Mouse (Mus musculus): Measurements from ENCODE around the gene Slc39a11. TPM values are rescaled to one million over a fixed set of nuclear protein-coding genes. Genes with fewer than 3 reads are reported as not detected.
A peak's percentile ranks its signal among the peaks of the same experiment; 100 is the strongest.

Slc39a11 gene
- total and polyA plus RNA-seq, 2 experiments from 2014 or later, result 40.4 to 62.5 TPM

DNA sequence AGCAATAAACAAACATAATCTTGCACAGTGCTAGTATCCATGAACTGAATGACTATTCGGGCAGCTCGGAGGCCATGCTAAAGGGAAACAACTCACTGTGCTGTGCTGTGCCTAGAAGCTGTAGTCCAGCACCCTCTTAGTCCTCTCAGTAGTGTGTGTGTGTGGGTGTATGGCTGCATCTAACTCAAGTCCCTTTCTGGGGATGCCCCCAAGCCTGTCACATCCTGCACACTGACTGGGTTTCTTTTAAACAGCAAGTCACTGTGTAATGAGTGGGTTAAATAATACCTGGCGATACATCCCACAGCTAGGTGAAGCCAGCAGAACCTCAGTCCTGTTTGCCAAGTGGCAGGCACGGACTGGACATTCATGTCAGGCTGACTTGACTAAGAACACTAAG, 8.9 kb upstream of the Slc39a11 start:
- Histone ChIP-seq H3K4me2 (ENCODE audit: low read depth, low read length, poor library complexity, severe bottlenecking) (no peak overlapping the region), H3K9ac (replicated peaks; ENCODE audit: low read length, poor library complexity, severe bottlenecking) (no peak overlapping the region), H3K27me3 (ENCODE audit: insufficient read depth, low read length) (no peaks in the 10 kb centered on the region), H3K9me3 (ENCODE audit: low read length) (no peaks in the 10 kb centered on the region), H3K4me3 (ENCODE audit: low read depth, low read length) (no peak overlapping the region), H3K36me3 (ENCODE audit: insufficient read depth, low read length) (peaks cover 74% of the 10 kb centered on the region), H3K4me1 (ENCODE audit: insufficient read depth, low read length) (no peaks in the 10 kb centered on the region), H3K27ac (ENCODE audit: low read depth, low read length) (no peak overlapping the region)
- 93% methylated on average over 4 of the region's 4 CpGs for WGBS
- ATAC-seq (ENCODE audit: low FRiP score), result no peak
- DNase-seq (ENCODE audit: low spot score), result no peak
- TF ChIP-seq CTCF (IDR thresholded peaks at IDR 0.05), result no peak

DNA sequence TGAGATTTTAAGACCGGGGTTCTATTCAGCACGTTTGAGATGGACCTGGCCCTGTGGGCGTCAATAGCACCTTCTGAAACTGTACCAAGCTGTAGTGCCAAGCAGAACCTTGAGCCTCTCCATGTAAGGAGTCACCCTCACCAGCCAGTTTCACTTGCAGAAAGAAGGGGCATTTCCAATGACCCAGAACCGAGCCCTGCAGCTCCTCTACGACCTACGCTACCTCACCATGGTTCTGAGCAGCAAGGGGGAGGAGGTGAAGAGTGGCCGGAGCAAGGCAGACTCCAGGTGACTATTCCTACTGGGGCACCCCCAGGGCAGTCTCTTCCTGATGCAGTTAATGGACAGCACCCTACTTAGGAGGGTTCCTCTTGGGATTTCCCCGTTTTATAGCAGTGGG, 8.4 kb upstream of the Slc39a11 start:
- no peak for DNase-seq (ENCODE audit: low spot score)
- TF ChIP-seq CTCF (IDR thresholded peaks at IDR 0.05), result no peak
- ATAC-seq (ENCODE audit: low FRiP score), result no peak
- Histone ChIP-seq H3K36me3 (ENCODE audit: insufficient read depth, low read length) (peaks cover 74% of the 10 kb centered on the region), H3K9me3 (ENCODE audit: low read length) (no peaks in the 10 kb centered on the region), H3K9ac (replicated peaks; ENCODE audit: low read length, poor library complexity, severe bottlenecking) (no peak overlapping the region), H3K4me2 (ENCODE audit: low read depth, low read length, poor library complexity, severe bottlenecking) (no peak overlapping the region), H3K4me3 (ENCODE audit: low read depth, low read length) (no peak overlapping the region), H3K27me3 (ENCODE audit: insufficient read depth, low read length) (no peaks in the 10 kb centered on the region), H3K27ac (ENCODE audit: low read depth, low read length) (no peak overlapping the region), H3K4me1 (ENCODE audit: insufficient read depth, low read length) (no peaks in the 10 kb centered on the region)
- WGBS, result 87% methylated on average over 8 of the region's 8 CpGs

DNA sequence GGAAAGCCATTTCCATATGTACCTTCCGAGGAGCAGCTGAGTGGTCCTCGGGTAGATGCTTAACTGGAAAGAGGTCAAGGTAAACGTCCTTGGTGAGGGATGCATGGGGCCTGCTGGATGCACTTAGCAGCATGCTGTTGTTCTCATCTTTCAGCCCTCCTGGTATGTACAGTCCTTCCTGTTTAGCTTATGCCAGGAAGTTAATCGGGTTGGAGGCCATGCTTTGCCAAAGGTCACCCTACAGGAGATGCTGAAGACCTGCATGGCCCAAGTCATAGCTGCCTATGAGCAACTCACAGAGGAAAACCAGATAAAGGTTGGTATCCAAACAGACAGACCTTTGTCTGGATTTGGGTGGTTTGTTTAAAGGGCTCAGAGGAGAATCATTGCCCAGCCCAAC, 7.3 kb upstream of the Slc39a11 start:
- Histone ChIP-seq H3K27ac (ENCODE audit: low read depth, low read length) (no peak overlapping the region), H3K4me1 (ENCODE audit: insufficient read depth, low read length) (no peaks in the 10 kb centered on the region), H3K9ac (replicated peaks; ENCODE audit: low read length, poor library complexity, severe bottlenecking) (no peak overlapping the region), H3K4me2 (ENCODE audit: low read depth, low read length, poor library complexity, severe bottlenecking) (no peak overlapping the region), H3K4me3 (ENCODE audit: low read depth, low read length) (no peak overlapping the region), H3K27me3 (ENCODE audit: insufficient read depth, low read length) (no peaks in the 10 kb centered on the region), H3K36me3 (ENCODE audit: insufficient read depth, low read length) (peaks cover 82% of the 10 kb centered on the region), H3K9me3 (ENCODE audit: low read length) (no peaks in the 10 kb centered on the region)
- WGBS, result 83% methylated on average over 4 of the region's 4 CpGs
- TF ChIP-seq CTCF (IDR thresholded peaks at IDR 0.05), result no peak
- ATAC-seq (ENCODE audit: low FRiP score) (no peak), DNase-seq (ENCODE audit: low spot score) (no peak)

DNA sequence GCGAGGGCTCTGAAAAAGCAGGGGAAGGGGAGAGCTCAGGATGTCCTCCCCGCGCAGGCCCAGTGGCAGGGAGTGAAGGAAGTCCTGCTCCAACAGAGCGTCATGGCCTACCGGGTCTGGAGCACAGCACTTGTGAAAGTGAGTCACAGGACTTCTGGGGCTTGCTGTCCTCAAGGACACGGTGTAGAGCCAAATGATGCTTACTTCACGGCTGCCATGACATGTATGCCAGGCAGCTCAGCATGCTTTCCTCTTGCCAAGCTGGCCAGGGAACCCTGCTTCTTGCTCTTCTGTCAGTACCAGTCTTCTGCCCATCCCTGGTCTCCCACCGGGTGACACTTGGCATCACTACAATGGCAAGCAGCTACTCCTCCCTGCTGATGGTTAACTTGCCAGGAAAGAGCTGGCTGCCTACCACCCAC, 6.6 kb upstream of the Slc39a11 start:
- H3K27ac ChIP-seq (ENCODE audit: low read depth, low read length), result no peak overlapping the region
- DNase-seq (ENCODE audit: low spot score) (peak; percentile 79), ATAC-seq (ENCODE audit: low FRiP score) (peak; percentile 20; the same call in 1 of the 2 replicates)
- no peaks in the 10 kb centered on the region for H3K27me3 ChIP-seq (ENCODE audit: insufficient read depth, low read length)
- H3K4me2 ChIP-seq (ENCODE audit: low read depth, low read length, poor library complexity, severe bottlenecking), result no peak overlapping the region
- peaks cover 81% of the 10 kb centered on the region for H3K36me3 ChIP-seq (ENCODE audit: insufficient read depth, low read length)
- H3K4me3 ChIP-seq (ENCODE audit: low read depth, low read length), result no peak overlapping the region
- 80% methylated on average over 8 of the region's 8 CpGs for WGBS
- no peak for TF ChIP-seq CTCF (IDR thresholded peaks at IDR 0.05)
- H3K9ac ChIP-seq (replicated peaks; ENCODE audit: low read length, poor library complexity, severe bottlenecking), result no peak overlapping the region
- no peaks in the 10 kb centered on the region for H3K9me3 ChIP-seq (ENCODE audit: low read length)
- H3K4me1 ChIP-seq (ENCODE audit: insufficient read depth, low read length), result no peaks in the 10 kb centered on the region

DNA sequence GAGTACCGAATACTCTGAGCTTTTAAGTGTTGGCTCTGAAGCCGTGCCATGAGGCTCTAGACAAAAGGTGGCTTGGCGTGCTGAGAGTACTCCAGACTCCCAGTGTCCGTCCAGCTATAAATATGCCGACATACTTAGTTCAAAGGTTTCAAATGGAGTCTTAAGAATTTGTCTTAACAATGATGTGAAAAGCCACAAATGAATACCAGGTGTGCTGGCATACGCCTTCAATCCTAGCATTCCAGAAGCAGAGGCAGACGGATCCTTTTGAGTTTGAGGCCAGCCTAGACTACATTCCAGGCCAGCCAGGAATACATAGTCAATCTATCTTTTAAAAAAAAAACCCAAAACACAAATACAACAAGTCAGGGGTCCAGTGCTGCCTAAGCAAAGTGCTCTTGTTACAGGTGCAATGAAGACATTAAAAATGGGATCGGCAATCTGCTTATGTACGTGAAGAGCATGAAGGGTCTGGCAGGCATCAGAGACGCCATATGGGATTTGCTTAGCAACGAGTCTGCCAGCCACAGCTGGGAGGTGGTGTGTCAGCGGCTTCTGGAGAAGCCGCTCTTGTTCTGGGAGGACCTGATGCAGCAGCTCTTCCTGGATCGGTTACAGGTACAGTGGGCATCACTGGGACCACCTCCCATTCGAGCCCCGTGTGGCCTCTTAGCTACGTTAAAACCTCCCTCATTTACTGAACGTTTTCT, 4.8 kb upstream of the Slc39a11 start:
- no peak overlapping the region for H3K4me2 ChIP-seq (ENCODE audit: low read depth, low read length, poor library complexity, severe bottlenecking)
- ATAC-seq (ENCODE audit: low FRiP score) (no peak), DNase-seq (ENCODE audit: low spot score) (peak; percentile 70)
- H3K9ac ChIP-seq (replicated peaks; ENCODE audit: low read length, poor library complexity, severe bottlenecking), result no peak overlapping the region
- H3K27ac ChIP-seq (ENCODE audit: low read depth, low read length), result no peak overlapping the region
- no peak for TF ChIP-seq CTCF (IDR thresholded peaks at IDR 0.05)
- whole genome bisulfite sequencing, result 83% methylated on average over 18 of the region's 18 CpGs
- H3K4me1 ChIP-seq (ENCODE audit: insufficient read depth, low read length), result peaks cover 3% of the 10 kb centered on the region; the same call in 1 of the 2 replicates
- no peaks in the 10 kb centered on the region for H3K27me3 ChIP-seq (ENCODE audit: insufficient read depth, low read length)
- H3K36me3 ChIP-seq (ENCODE audit: insufficient read depth, low read length), result peaks cover 72% of the 10 kb centered on the region
- no peak overlapping the region for H3K4me3 ChIP-seq (ENCODE audit: low read depth, low read length)
- no peaks in the 10 kb centered on the region for H3K9me3 ChIP-seq (ENCODE audit: low read length)

DNA sequence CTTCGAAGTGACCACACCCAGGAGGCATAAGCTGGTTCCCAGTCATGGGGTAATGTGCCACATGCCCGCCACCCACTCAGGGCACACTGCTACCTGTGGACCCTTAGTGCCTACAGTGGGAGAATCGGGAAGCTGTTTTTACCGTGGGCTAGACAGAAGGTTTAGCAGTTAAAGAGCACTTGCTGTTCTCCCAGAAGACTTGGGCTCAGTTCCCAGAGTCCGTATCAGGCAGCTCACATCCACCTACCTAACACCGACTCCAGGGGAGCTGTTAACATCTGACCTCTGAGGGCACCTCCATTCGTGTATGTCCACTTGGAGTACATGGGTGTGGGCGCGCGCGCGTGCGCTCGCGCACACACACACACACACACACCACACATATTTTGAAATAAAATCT, 4.2 kb upstream of the Slc39a11 start:
- Histone ChIP-seq H3K9me3 (ENCODE audit: low read length) (no peaks in the 10 kb centered on the region), H3K27me3 (ENCODE audit: insufficient read depth, low read length) (no peaks in the 10 kb centered on the region), H3K27ac (ENCODE audit: low read depth, low read length) (no peak overlapping the region), H3K4me1 (ENCODE audit: insufficient read depth, low read length) (peaks cover 3% of the 10 kb centered on the region; the same call in 1 of the 2 replicates), H3K36me3 (ENCODE audit: insufficient read depth, low read length) (peaks cover 69% of the 10 kb centered on the region), H3K4me3 (ENCODE audit: low read depth, low read length) (no peak overlapping the region), H3K4me2 (ENCODE audit: low read depth, low read length, poor library complexity, severe bottlenecking) (no peak overlapping the region), H3K9ac (replicated peaks; ENCODE audit: low read length, poor library complexity, severe bottlenecking) (no peak overlapping the region)
- WGBS, result 93% methylated on average over 15 of the region's 15 CpGs
- DNase-seq (ENCODE audit: low spot score) (no peak), ATAC-seq (ENCODE audit: low FRiP score) (no peak)
- no peak for TF ChIP-seq CTCF (IDR thresholded peaks at IDR 0.05)

All from midbrain, postnatal 0 days (tissue).